Mouse (Mus musculus): ENCODE results near the gene Sugp1.
"Not testable (repeated sequence)": the region's sequence is repeated elsewhere in the genome, so short reads cannot be mapped to it uniquely, and the experiment has no call there.

Gene Sugp1

DNA sequence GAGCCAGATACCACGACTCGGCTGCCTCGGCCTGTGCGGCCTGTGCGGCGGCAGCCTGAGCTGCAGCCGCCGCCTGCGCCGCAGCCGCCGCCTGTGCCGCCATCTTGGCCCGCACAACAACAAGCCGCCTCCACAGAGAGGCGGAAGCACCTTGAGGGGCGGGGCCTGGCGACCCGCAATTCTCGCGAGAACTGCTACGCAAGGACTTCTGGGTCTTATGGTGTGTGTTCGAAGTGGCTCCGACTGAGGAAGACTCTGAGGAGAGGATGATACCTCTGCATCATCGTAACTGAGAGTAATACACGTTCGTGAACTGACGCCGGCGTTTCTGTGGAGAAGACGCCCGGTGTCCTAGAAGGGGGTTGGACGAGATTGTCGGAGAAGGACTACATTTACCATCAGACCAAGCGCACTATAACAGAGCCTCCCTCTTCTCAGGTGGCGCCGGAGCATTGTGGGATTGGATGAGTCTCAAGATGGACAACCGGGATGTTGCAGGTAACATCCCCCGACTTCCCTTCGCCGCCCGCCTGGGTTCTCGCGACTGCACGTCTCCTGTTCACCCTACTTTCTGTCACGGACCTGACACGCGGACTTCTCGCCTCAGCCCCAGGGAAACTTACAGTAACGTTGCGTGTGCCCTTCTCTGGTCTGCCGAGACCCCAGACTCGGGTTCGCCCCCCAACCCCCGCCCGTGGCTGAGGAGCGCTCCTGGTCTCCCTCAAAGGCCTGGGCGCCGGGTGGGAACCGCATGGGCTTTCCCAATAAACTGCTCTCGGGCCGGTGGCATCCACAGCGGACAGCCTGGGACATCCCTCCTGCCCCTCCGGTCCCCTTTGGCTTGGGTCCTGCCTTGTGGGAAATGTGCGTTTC is at the start of gene Sugp1, which contains the start of gene Mau2:
Gene Sugp1, plus strand, starts transcription at position 231 of the 873 bp plus-strand sequence.
Gene Mau2, minus strand, starts transcription at position 152 of the 873 bp plus-strand sequence.
- DNase-seq (ENCODE audit: low spot score) = peak; percentile 96

DNA sequence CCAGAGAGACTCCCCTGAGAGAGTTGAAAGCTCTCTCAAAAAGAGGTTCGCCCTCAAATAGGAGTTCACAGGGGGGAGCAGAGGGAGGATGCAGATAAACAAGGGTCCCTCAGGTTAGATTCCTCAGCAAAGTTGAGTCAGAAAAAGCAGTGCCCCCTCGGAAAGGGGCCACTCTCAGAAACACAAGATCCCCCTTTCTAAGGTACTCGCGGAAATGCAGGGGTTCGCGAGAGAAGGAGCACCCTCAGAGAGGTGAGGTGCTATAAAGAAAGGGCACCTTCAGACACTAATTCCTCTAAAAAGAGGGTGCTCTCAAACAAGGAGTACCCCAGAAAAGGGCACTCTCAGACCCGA is 47.2 kb upstream of the Sugp1 start:
- DNase-seq (ENCODE audit: low spot score) = no peak

DNA sequence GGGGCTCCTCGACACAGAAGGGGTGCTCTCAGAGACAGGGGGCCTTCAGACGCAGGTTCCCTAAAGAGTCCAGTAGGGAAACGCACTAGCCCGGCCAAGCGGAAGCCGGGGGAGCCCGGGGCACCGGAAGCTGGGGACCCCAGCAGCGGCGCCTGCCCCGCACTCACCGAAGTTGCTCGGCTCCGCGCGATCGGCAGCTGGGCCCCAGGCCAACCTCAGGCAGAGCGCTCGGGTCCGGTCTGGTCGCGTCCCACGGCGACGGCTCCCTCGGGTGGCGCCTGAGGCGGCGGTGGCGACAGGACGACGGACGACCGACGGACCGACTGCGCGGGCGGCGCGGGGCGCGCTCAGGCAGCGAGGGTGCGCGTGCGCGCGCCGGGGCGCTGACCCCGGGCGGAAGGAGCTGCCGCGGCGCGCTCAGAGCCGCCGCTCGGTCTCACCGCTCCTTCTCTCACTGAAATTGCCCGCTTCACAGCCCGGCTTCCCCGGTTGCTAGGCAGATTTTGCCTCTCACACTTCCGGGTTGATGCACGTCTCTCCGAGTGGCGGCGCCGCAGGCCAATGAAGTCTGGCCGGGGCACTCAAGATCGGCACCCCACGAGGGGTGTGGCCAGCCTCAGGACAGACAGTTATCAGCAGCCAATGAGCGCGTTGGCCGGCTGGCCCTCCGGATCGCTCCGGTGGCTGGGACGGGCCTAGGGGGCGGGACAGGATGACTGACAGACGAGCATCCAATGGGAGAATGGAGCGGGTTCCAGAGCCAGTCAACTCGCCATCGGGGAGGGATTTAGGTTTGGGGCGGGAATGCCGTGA is 46.6 kb upstream of the Sugp1 start, which contains the start of gene Gatad2a:
Gene Gatad2a, minus strand, starts transcription at position 609 of the 813 bp plus-strand sequence.
- DNase-seq (ENCODE audit: low spot score) = peak; percentile 100

DNA sequence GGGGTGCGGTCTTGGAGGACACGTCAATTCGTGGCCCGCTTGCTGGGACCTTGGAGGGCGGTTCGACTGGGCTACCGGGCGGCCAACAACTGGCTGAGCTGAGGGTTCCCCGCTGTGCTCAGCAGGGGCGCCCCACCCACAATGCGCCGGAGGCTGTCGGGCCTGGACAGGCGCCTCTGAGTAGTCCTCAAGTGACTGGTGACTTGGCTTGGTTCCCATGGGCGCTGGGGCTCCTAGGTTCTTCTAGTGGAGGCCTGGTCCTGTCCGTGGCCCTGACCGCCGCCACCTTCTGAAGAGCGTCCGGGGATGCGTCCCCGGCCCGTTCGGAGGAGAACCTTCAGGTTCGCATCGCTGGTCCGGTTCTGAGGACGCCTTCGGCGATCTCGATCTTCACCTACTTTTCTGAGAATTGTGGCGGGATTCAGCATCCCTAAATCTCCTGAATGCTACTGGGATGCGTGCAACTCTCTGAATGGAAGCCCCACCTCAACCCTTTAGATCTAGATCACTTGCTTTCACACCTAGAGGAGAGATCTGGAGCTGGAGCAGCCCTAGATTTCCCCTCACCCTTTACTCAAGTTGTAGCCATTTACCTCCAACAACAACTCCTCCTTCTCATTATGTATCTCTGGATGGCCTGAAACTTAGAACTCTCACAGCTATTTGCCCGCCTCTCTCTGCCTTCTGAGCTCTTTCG is 45.9 kb upstream of the Sugp1 start:
- no peak for DNase-seq (ENCODE audit: low spot score)

DNA sequence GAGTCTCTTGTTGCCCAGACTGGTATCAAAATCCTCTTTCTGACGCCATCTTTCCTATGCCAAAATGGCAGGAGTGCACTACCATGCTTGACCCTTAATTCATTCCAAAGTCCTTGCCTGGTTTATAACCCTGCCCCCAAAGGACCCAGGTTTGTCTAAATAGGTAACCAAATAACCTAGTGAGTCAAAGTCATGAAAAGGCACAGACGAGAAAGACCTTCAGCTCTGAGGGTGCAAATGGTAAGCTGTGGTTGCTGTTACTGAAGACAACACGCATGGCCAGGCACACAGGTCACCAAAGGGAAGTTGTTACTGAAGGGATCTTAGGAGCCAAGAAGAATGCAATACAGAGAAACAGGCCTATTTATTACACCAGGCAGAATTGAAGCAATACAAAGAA is 43.9 kb upstream of the Sugp1 start:
- no peak for DNase-seq (ENCODE audit: low spot score)

DNA sequence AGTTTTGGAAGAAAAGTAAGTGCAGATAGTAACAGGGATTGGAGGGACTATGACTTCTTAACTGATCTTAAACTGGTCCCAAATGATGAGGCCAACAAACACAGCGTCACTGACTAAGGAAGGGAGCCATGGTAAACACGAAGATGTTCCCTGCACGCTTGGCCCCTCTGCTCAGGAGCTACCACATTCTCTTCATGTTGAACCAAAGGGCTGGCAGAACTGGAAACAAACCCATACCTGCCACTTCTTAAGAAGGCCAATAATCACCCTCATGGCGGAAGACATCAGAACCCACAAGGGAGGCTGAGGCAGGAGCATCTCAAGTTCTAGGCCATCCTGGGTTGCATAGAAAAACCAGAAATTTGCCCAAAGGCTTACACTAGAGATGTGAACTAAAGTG is 43.4 kb upstream of the Sugp1 start:
- DNase-seq (ENCODE audit: low spot score) = no peak

DNA sequence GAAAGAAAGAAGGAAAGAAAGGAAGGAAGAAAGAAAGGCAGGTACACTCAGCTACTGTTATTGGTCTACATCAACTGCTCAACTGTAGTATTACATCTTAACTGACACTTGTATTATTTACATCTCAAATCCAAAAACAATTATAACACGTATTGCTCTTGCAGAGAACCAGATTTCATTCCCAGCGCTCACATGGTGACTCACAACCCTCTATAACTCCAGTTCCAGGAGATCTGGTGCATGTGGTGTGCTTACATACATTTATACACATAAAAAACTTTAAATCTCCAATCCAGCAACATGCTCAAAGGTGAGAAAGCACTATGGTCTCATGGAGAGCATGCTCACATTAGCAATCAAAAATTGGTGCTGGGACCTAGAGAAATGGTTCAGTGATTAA is 42.4 kb upstream of the Sugp1 start:
- DNase-seq (ENCODE audit: low spot score) = no peak

DNA sequence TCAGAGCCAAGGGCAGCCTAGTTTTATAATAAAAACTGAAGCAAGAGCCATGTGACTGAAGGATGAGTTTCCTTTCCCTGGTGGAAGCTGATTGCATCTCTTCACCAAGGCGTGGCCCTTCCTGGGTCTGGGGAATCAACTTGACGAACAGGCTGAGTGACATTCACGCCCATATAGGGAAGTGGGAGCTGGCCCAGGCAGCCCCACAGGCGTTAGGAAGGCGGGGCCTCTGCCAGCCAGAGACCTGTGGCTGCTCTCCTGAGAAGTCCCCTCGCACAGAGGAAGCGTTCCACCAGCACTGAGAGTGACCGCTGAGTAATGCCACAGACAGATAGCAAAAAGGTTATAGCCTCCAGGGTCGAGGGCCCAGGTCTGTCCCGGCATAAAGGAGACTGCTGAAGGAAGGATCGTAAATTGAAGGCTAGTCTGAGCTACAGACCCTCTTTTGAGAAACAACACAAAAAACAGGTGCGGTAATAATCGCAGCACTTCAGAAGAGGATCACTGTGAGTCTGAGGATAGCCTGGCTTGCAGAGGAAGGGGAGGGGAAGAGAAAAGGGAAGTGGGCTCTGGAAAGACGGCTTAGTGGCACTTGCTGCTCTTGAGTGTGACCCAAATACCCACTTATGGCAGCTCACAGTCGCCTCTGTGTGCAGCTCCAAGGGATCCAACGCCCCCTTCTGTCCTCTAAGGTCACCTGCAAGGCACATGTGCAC is 41.3 kb upstream of the Sugp1 start:
- DNase-seq (ENCODE audit: low spot score) = peak; percentile 77

DNA sequence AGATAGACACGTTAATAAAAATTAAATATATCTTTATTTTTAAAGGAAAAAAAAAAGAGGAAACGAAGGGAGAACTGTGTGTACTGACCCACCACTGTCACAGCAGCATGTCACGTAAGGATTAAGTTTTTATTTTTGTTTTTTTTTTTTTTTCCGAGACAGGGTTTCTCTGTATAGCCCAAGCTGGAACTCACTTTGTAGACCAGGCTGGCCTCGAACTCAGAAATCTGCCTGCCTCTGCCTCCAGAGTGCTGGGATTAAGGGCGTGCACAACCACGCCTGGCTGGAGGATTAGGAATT is 40.8 kb upstream of the Sugp1 start:
- DNase-seq (ENCODE audit: low spot score) = not testable (repeated sequence)

DNA sequence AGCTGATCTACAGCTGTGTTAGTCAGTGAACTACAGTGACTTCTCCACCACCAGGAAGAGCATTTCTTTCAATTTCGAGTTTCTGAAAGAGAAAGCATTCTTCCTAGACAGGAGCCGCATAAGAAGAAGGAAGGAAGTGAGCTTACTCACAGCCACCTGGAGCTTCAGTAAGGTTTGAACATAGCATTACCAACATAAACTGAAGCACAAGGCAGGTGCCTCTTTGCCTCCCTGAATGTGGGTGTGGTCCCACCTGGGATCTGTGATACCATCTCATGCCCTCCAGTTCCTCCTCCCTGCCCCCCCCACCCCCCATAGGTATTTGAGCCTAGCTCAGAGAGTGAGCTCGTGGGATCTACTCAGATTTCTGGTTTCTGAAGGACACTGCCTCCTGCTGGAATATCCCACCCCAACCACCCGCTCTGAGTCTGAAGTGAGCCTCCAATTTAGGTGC is 39.4 kb upstream of the Sugp1 start:
- no peak for DNase-seq (ENCODE audit: low spot score)

DNA sequence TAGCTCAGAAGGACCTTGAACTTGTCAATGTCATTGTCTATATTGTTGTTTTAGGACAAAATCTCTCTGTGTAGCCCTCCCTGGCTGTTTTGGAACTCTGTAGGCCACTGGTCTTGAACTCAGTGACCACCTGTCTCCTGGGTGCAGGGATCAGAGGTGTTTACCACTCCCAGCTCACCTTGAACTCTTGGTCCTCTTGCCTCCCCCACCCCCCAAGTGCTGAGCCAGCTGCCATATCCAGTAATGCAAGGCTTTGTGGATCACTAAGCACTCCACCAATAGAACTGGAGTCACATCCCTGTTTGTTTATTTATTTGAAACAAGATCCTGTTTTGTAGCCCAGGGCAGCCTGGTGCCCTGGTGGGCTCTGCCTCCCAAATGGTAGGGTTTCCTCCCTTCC is 38.3 kb upstream of the Sugp1 start:
- no peak for DNase-seq (ENCODE audit: low spot score)

DNA sequence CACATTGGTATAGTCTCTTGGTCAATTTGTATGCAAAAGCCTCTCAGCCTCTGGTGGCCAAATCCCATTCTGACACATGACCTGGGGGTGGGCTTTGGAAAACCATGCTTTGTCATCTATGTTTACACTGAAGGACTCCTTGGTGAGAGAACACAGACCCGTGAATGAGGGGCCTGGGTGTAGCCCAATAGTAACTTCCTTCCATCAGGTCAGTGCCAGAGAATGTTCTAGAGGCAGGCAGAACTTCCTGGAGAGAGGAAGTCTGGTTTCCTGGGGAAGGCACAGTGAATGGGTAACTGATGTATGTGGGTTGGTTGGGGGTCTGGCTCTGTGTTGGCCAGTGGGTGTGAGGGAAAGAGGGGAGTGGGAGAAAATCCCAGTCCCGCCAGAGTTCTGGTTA is 37.4 kb upstream of the Sugp1 start:
- no peak for DNase-seq (ENCODE audit: low spot score)

DNA sequence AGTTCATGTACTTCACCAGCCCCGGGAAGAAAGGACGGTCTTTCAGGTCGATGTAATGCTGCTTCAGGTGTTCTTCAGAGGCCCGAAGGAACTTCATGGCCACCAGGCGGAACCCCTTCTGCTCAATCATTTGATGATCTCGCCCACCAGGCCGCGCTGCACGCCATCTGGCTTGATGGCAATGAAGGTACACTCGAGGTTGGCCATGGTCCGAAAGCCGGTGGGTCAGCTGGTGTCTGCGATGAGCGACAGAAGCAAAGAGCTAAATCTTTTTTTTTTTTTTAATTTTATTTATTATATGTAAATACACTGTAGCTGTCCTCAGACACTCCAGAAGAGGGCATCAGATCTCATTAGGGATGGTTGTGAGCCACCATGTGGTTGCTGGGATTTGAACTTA is 31.8 kb upstream of the Sugp1 start:
- not testable (repeated sequence) for DNase-seq (ENCODE audit: low spot score)

DNA sequence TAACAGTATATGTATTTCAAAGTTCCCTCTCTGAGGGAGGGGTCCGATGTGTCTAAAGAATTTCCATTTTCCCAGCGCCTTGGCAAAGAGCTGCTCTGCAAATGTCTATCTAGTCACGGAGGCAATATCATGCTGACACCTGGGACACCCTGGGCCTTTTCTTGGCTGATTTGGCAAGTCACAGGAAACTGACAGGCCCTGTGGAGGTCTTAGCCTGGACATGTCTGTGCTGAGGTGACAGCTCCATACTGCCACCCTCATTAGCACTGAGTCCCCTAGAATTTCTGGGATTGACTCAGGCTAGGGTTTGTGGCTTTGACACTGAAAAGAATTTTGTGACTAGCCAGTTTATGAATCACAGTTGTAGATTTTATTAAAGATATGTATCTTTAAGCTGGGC is 30.3 kb upstream of the Sugp1 start:
- no peak for DNase-seq (ENCODE audit: low spot score)

DNA sequence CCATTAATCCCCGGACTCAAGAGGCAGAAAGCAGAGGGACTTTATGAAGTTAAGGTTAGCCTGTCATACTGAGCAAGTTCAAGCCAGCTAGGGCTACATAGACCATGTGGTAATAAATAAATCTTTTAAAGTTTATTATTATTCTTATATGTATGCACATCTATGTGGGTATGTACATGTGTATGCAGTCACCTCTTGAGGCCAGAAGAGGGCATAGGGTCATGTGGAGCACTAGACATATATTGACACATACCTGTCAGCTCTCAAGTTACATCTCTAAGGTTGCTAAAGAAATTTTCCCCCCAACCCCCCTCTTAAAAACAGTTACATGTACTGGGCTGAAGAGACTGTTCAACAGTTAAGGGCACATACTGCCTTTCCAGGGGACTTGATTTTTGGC is 29.9 kb upstream of the Sugp1 start:
- DNase-seq (ENCODE audit: low spot score) = no peak

DNA sequence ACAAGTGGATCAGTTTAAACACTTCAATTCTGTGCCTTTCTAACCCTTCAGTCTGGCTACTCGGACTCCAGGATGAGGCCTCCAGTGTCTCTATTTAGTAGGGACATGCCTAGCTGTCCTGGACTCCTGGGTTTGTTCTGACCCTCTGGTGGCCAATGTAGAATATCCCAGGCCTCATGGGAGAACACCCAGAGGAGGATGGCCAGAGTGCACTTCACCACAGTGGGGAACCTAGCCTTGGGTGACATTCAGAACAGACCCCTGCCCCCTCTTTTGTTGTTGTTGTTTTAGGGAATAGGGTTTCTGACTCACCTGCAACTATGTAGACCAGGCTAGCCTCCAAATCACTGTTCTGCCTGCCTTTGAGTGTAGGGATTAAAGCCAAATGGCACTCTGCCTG is 27.6 kb upstream of the Sugp1 start:
- no peak for DNase-seq (ENCODE audit: low spot score)

DNA sequence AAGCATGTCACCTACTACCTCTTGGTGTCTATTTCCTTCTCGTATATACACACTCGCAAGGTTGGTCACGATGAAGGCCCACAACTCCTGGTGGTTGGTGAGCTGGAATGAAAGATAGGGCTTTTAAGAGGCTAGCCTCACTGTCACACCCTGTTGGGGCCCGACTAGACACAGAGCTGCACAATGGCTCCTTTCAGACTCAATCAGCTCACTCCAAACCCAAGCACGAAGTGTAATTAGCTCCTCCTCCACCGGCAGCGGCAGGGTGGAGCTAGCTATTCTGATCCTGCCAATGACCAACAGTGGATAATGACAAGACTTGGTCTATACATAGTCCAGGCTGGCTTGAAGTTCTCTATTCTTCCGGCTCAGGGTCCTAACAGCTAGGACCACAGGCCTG is 19.0 kb upstream of the Sugp1 start:
- no peak for DNase-seq (ENCODE audit: low spot score)

DNA sequence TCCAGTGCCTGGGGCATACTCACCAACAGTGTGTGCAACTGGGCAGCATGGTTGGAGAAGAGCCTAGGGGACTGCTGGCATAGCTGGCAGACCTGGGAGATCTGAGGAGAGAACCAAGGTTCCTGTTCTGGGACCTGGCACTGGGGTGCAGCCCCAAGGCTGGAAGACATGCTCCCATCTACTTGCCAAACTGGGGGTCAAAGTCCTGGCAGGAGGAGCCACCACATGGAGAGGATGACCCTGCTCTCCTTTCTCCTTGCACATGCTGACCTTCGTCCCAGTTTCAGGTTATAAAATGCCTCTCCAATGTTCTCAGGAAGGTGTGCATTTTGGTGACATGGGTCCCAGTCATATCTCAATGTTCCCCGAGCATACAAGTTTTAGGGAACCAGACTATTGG is 16.5 kb upstream of the Sugp1 start:
- DNase-seq (ENCODE audit: low spot score) = no peak

DNA sequence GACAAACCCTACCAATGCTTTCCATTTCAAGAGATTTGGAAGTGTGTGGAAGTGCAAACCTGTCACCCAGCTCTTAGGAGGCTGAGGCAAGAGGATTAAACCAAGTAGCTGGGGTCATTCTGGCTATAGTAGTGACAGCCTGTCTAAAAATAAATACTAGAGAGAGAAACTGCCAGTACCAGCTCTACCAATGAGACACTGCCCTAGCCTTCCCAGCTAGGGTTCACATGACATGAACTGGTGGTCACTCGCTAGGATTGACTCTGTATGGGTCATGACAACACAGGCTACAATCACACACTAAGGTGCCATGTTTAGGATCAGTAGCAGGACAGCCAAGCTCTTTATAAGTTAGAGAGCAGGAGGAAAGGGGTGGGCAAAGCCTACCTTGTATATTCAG is 12.4 kb upstream of the Sugp1 start:
- no peak for DNase-seq (ENCODE audit: low spot score)

DNA sequence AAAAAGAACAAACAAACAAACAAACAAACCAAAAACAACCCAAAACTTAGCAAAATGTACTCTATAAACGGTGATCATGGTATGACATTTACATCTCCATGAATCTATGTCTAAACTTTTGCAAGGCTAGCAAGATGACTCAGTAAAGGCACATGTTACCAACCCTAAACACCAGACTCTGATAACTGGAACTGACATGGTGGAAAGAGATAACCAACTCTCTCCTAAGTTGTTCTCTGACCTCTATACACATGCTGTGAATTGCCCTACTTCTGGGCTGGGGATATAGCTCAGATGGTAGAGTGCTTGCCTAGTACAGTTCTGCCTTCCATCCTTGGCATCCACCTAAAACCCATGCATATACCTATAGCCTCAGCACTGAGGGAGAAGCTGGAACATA is 4.6 kb upstream of the Sugp1 start:
- no peak for DNase-seq (ENCODE audit: low spot score)

DNA sequence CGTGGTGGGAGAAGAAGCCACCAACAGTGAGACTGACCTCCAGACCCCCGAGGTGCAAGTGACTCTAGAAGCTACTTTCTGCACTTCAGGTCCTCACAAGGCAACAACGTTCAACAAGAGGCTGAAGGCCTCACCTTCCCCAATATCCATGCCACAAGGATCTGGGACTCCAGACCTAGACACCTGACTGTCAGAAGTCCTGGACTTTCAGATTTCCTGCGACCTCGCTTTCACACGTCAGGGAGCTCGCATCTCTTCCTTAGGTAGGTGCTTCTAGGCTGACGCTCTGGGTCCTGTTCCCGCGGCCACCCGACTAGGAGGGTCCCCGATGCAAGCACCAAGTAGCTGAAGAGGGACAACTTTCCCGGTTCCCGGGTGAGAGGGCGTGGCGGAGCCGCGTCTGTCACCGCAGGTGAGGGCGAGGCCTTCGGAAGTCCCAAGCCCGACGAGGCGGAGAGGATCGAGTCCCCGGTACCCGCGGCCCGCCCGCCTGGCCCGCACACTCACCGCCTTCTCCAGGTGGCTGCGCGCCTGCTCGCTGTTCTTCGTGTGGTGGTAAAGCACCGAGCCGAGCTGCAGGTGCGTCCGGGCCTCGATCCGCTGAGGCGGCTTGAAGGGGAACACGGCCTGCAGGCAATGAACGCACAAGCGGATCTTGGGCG is 597 bp upstream of the Sugp1 start:
- DNase-seq (ENCODE audit: low spot score) = no peak

DNA sequence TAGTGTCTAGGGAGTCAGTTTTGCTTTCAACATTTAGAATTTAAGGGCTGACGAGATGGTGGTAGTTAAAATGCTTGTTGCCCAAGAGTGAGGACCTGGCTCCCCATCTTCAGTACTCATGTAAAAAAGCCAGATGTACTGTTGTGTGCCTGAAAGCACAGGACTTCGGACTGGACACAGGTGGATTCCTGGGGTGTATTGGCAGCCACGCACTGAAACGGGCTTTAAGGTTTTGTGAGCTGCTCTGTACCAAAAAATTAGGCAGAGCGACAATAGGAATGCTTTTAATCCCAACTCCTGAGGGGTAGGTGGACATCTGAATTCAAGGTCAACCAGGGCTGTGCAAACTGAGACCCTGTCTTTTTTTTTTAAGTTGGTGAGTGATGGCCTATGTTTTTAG is 1.4 kb downstream of the Sugp1 start:
- DNase-seq (ENCODE audit: low spot score) = no peak

Measured in embryo, embryonic 10 days (tissue).